Mouse (Mus musculus): Measurements from ENCODE around the gene Rtp1.

Rtp1 gene

GRCm38 (mm10) chr16:23428647-23429319 is at the start of gene Rtp1:
Gene Rtp1 (plus strand): TSS chr16:23429133.
- DNase-seq (ENCODE audit: low spot score) = no peak

DNA sequence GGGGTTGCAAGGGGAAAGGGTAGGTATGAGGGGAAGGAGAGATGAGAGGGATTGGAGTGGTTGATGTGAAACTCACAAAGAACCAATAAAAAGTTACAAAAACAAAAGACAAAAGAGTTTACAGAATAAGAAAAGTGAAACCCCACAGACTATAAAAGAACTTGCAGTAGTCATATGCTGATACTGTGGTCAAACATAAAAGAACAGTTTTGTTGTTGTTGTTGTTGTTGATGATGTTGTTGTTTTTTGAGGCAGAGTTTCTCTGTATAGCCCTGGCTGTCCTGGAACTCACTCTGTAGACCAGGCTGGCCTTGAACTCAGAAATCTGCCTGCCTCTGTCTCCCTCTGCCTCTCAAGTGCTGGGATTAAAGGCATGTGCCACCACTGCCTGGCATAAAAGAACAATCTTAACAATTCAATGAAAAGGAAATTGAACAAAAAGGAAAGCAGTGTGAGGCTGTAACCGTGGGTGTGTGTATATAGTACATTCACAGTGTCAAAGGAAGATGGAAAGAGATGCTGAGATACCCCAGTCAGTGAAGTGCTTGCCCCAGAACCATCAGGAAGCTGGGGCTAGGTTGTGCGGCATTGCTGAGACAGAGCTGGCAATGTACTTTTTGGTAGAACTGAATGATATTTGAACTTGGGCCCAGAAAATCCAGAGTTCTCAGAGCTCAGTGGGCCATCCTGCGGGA is 49.2 kb upstream of the Rtp1 start:
- DNase-seq (ENCODE audit: low spot score) = no peak

DNA sequence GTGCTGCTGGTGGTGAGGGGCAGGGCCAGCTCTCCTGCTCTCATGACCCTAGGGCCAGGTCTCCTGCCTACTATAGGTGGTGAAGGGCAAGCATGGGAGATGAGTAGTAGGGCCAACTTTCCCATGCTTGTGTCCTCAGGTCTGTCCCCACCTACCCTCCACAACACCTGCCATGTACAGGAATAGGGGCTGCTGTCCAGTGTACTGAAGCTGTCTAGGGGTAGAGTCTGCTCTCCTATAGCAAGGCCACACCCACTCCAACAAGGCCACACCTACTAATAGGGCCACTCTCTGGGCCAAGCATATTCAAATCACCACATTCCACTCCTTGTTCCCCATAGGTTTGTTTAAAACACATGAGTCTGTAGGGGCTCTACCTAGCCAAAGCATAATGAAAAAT is 44.6 kb upstream of the Rtp1 start:
- DNase-seq (ENCODE audit: low spot score) = no peak

DNA sequence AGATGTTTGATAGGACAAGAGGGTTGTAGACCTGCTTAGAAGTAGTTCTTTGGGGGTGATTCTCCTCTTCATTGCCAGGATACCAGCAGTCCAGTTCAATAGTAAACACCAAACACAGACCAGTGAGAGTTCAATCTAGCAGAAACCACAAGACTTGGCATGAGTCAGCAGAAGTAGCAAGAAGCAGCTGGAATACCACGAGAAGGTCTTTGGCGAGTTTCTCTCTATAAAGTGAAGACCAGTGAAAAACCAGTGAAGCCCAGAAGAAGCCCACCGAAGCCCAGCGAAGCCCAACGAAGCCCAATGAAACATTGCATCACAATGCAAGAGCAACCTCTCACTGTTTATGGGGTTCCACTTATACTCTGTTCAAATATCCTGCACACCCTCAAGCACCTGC is 31.0 kb upstream of the Rtp1 start:
- DNase-seq (ENCODE audit: low spot score) = no peak

DNA sequence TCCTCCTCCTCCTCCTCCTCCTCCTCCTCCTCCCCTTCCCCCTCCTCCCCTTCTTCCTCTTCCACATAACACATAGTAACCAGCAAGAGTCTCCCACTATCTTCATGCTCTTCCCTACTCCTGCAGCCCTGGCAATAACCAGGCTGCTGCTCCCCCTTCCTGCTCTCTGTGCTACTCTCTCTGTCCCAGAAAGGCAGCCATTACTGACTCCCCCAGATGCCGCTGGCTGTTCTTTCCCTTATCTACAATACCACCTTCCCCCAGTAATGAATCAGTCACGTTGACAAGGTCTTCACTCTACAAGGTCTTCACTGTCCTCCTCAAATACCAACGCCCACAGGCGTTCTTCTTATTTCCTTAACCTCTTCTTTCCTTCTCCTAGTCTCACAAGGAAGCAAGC is 27.5 kb upstream of the Rtp1 start:
- DNase-seq (ENCODE audit: low spot score) = no peak

GRCm38 (mm10) chr16:23401959-23402358 is 27.0 kb upstream of the Rtp1 start:
- DNase-seq (ENCODE audit: low spot score) = no peak

- peak; percentile 70 for DNase-seq (ENCODE audit: low spot score)
Measured at GRCm38 (mm10) chr16:23403008-23403755, 25.8 kb upstream of the Rtp1 start.

DNA sequence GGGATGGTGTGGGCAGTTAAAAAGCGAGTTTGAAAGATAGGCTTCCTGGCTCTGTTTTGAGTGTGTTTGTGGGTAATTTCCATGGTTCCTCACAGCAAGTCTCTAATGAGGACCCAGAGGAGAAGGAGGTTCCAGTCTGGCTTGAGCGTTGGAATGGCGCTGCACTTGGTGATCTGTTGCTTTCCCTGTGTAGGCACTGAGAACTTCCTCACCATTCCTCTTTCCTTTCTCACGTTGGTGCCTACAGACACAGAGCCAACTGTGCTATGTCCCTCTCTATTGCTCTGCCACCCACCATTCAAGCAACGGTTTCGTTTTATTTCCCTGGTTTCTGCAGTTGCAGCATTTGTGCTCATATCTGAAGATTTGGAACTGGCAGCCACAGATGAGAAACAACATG is 16.0 kb upstream of the Rtp1 start:
- DNase-seq (ENCODE audit: low spot score) = no peak

GRCm38 (mm10) chr16:23416261-23416656 is 12.7 kb upstream of the Rtp1 start:
- no peak for DNase-seq (ENCODE audit: low spot score)

DNA sequence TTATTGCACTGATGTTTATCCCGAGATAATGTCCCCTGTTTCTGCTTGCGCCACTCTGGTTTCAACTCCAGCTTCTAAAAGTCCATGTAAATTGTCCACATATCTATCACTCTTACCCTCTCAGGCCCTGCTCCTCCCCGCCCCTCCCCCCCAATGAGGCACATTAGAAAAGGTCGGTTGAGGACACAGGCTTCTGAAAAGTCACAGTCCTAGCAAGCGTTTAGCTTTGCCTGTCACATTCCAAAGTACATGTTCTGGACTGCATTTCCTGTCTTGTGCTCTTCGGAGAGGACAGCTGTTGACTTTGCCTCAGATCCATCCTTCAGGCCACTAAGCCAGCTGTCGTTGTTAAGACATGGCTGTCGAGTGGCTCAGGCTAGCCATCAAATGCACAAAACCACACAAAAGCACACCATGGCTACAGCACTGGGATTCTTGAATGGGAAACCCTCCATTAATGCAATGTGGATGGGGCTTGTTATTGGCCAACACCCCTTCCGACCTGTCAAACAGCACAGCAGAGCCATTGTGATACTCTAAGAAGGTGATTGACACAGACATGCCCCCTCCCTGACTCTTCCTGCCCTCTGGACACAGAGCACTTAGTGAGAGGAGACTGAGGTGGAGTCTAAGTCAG is 12.2 kb upstream of the Rtp1 start:
- DNase-seq (ENCODE audit: low spot score) = no peak

- DNase-seq (ENCODE audit: low spot score) = no peak
Measured at GRCm38 (mm10) chr16:23417456-23418240, 11.3 kb upstream of the Rtp1 start.

DNA sequence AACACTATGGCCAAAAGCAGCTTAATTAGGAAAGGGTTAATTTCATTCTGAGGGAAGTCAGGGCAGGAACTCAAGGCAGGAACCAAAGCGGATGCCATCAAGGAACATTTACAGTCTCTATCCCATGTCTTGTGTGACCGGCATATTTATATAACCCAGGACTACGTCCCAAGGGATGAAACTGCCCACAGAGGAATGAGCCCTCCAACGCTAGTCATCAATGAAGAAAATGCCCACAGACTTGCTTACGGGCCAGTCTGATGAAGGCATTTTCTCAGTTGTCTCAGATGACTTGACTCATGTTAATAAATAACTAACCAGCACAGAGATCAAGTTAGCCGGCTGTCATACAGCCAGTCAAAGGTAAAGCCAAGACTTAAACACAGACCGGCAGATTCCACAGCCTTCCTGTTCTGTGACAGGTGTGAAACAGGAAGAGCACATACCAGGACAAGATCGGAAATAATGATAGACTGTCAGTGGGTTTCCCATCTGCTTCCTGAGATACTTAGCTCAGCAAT is 9.3 kb upstream of the Rtp1 start:
- no peak for DNase-seq (ENCODE audit: low spot score)

DNA sequence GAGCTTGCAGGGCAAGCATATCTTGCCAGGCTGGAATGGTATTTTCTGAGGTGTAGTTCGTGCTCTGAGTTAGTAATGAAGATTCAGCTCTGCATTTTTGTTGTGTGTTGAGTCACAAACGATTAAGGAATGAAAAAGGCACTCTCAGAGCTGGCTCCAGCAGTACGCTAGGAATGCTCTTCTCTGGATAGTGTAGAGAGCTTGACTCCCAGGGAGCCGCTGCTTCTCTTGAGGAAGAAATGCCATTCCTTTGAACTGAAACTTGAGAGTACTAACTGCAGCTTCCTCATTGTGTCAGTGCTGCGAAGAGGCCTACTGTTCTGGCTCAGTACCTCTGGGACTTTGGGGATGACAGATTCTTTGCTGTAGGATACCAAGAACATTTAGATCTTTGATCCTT is 5.1 kb upstream of the Rtp1 start:
- DNase-seq (ENCODE audit: low spot score) = no peak

DNA sequence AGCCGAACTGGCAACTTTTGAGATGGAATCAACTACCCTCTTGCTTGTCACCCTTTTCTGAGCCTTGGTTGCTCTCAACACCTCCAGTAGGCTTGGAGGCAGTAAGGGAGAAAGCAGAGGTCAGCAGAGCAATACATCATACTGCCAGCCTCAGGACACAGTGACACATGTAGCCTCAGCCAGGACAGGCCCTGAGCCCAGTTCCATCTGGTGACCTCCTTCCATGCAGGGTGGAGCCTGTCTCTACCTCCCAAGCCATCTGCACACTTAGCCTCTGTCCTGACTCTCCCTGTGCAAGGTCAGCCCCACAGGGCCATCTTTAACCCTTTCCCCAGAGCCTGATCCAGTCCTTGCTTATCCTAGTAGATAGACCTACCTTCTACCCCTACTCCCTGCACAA is 1.2 kb upstream of the Rtp1 start:
- DNase-seq (ENCODE audit: low spot score) = no peak

DNA sequence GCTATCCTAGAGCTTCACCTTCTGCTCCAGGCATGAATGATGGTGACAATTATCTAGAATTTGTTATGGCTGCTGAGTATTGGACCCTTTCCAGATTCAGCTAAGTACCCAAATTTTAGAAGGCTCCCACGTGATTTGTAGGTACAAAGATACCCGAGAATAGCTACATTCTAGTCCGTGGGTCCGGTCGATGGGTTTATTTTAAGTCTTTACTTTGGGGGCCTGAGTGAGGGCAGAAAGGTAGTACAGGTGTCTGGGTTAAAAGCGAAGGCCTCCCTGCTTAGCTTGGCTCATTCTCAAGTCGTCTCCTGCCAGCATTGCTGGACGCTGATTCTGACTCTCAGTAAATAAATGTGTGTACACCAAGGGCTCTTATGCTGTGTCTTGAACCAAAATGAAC is 1.1 kb downstream of the Rtp1 start:
- no peak for DNase-seq (ENCODE audit: low spot score)

DNA sequence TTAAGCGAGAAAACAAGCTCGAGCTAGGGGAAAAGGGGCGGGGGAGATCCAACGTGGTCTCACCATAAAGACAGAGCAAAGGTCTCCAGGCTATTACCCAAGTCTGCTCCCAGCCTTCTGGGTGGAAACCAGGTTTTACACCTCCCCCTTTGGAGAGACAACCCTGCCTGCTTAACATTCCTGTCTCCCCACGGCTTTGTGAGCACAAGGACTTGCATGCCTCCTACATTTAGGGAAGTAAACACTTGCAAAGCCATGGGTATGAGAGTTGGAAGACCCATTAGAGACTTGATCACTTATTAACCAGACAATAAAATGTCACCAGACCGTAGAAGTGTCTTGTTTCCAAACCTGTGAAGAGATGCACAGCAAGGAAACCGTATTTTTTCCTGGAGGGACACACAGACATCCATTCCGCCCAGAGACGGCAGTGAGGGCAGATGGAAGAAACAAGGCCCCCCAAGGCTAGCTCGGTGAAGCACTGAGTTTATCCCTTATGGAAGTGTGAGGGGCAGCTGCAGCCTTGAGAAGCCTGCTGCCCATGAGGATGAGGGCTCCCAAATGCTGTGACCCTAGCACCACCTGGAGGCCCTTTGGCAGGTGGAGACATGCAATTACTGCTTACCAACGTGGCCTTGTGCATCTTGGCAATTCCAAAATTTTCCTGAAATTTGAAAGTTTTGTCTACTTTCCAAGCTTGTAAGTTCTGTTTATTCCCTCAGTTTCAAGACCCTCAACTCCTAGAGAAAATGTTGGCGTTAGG is 8.7 kb downstream of the Rtp1 start:
- DNase-seq (ENCODE audit: low spot score) = no peak

DNA sequence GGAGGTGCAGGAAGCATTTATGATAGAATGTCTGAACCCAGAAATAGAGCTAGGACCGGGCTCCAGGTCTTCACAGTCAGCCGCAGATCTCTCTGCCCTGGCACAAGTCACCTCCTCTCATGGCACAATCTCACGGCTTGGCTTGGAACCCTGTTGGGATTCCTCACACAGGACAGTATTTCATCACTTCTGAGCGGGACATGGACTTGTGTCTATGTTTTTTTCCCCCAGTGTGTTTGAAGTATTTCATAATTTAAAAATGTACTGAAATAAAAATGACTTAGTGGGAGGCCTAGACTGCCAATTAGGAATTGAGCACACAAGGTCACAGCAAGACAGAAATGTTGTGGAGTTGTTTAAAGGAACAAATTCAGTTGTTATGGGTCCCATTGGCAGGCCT is 15.3 kb downstream of the Rtp1 start:
- no peak for DNase-seq (ENCODE audit: low spot score)

- no peak for DNase-seq (ENCODE audit: low spot score)
Measured at GRCm38 (mm10) chr16:23449946-23450345, 21.0 kb downstream of the Rtp1 start.

DNA sequence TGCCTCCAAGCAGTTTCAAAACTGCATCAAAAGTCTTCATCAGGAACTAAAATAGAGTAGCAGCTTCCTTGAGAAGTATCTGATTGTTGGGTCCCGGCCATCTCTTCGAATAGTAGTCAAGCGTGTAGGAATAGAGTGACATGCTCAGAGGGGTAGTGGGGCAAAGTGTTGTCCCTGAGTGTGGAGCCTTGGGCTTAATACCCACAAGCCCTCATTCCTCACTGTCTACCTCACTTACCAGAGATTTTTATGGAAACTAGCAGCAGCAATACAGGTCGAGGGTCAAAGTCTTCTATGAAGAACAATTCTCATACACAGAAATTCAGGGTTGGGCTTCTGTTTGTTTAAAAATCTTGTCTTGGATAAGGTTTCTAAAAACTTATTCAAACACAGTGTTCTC is 21.9 kb downstream of the Rtp1 start:
- DNase-seq (ENCODE audit: low spot score) = no peak

GRCm38 (mm10) chr16:23452476-23452875 is 23.5 kb downstream of the Rtp1 start:
- peak; percentile 45 for DNase-seq (ENCODE audit: low spot score)

DNA sequence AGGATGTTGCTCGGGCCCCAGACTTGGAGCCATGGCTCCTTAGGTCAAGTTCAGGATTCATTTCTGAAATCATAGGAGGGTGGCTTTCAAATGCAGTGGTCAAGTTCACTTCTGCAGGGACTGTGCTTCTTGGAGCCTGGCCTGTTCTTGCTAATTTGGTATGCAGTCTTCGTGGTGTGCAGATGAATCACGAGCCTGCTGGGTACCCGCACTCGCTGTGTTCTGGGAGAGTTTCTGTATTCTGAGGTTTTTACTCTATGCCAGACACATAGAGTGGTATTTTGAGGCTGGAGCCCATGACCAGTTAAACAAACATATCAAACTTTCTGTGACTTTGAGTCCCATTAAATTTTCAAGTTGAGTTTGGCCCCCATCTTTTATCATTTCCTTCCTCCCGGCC is 25.4 kb downstream of the Rtp1 start:
- no peak for DNase-seq (ENCODE audit: low spot score)
